Mouse (Mus musculus): Measurements from ENCODE around the gene Olfr135.

Olfr135 gene

DNA sequence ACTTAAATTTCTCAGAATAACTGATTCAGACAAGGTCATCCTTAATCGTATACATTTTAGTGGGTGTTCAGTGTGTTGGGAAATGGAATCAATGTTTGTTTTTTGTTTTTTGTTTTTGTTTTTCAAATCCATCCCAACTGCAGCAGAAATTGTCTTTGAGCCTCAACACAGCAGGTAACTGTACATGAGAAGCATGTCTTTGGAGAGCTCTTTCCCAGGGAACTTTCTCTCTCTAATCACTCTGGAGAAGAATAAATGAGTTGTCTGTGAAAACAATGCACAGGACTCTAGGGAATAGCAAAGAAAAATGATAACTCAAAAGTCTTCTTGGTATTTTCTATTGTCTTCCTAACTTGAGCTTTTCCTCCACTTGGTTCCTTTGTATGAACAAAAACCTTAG, at the start of gene Olfr135:
TSS of gene Olfr135 (plus strand) at position 301 of the 400 bp plus-strand sequence.
- DNase-seq (ENCODE audit: extremely low read depth, low read depth, low spot score), result no peak

DNA sequence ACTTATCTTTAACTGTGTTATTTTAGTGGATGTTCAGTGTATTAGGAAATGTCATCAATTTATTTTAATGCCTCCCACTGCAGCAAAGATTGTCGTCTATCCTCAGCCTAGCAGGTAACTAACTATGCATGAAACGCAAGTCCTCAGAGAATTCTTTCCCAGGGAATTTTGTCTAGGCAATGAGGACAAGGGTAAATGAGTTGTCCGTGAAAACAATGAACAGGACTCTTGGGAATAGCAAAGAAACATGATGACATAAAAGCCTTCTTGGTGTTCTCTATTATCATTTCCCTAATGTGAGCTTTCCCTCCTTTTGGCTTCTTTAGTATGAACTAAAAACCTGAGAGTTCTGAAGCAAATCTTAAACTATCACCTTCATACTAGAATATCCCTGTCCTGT, 33.0 kb upstream of the Olfr135 start, which contains the start of gene Olfr134:
TSS of gene Olfr134 (plus strand) at position 301 of the 400 bp plus-strand sequence.
- DNase-seq (ENCODE audit: extremely low read depth, low read depth, low spot score), result no peak
